Mouse (Mus musculus) midbrain, embryonic 12.5 days (tissue): ENCODE measurements around the gene Atp1a2. TPM values are rescaled to one million over a fixed set of nuclear protein-coding genes. Genes with fewer than 3 reads are reported as not detected.
A peak's percentile ranks its signal among the peaks of the same experiment; 100 is the strongest.

Experiments
- ATAC-seq: fragments of 200-750 bp; cut with Nextera tagmentation; 2 replicates; pipeline ENCODE4 v1.8.0; 2017; ENCODE audit warnings: low read depth, moderate TSS enrichment, moderate library complexity; ENCODE audit not compliant: low FRiP score
- H3K27ac ChIP-seq: fragments of 300-500 bp; sonication (generic); replicated peaks from 2 replicates; pipeline ENCODE4 v1.5.1; 2016; ENCODE audit warnings: mild to moderate bottlenecking
- H3K27me3 ChIP-seq: fragments of 300-500 bp; sonication (generic); 2 replicates; pipeline ENCODE4 v1.6.1; 2016; ENCODE audit warnings: mild to moderate bottlenecking
- H3K36me3 ChIP-seq: fragments of 300-500 bp; sonication (generic); 2 replicates; pipeline ENCODE4 v1.6.1; 2016
- H3K4me1 ChIP-seq: fragments of 300-500 bp; sonication (generic); 2 replicates; pipeline ENCODE4 v1.6.1; 2016
- H3K4me2 ChIP-seq: fragments of 300-500 bp; sonication (generic); replicated peaks from 2 replicates; pipeline ENCODE4 v1.6.1; 2016; ENCODE audit warnings: mild to moderate bottlenecking, moderate library complexity
- H3K4me3 ChIP-seq: fragments of 300-500 bp; sonication (generic); 2 replicates; pipeline ENCODE4 v1.5.1; 2016; ENCODE audit warnings: mild to moderate bottlenecking
- H3K9ac ChIP-seq: fragments of 300-500 bp; sonication (generic); replicated peaks from 2 replicates; pipeline ENCODE4 v1.6.1; 2016; ENCODE audit warnings: mild to moderate bottlenecking, moderate library complexity
- H3K9me3 ChIP-seq: fragments of 300-500 bp; sonication (generic); 2 replicates; pipeline ENCODE4 v1.6.1; 2016; ENCODE audit warnings: mild to moderate bottlenecking
- WGBS: fragments of 180-500 bp; shearing (Covaris S2); methylation state at CpG from one replicate; pipeline ENCODE4 v1.1.7; 2016; 5-methylcytosine and 5-hydroxymethylcytosine counted together
- polyA plus RNA-seq: library from polyadenylated mRNA; unstranded; fragments of >200 nt; fragmentation: Nextera tagmentation; extraction: Ambion mirVana; gene quantifications from 2 replicates; pipeline ENCODE4 v1.2.1, GENCODE M21; 2016

Gene Atp1a2
- polyA plus RNA-seq, 1 experiment from 2014 or later: 13.2 TPM

DNA sequence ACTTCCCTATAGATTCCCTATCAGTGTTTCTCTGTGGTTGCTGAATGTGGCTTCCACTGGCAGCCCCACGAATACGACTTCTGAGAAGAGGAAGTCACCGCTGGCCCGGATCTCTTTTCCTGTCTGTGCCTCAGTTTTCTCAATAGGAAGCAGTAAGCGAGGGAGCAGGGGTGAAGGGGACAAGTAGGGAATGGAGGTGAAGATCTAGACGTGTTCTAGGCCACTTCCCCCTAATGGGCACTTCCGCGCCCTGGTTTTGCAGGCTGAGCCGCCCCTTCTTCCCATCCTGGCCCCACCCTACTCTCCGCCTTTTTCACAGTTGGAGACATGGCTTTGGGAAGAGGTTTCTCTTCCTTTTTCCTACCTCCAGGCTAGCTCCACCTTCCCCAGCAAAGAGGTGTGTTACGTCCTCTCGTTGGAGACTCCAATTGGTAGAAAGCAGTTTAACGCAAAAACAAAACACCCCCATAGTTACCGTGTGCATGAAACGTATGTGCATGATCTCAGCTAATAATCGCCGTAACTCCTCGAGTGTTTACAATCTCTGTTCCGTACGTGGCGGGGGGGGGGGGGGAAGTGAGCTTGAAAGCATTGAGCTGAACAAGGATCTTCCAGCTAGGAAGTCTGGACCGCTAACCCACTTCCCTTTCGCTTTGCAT, 13.5 kb upstream of the Atp1a2 start:
- no peaks in the 10 kb centered on the region for H3K9me3 ChIP-seq
- H3K4me1 ChIP-seq: peaks cover 71% of the 10 kb centered on the region
- ATAC-seq: no peak
- H3K27me3 ChIP-seq: peaks cover 7% of the 10 kb centered on the region
- 7% methylated on average over 23 of the region's 23 CpGs for WGBS
- peak overlapping the region; percentile 72 for H3K4me3 ChIP-seq
- peak overlapping the region; percentile 80; the same call in 1 of the 2 replicates for H3K9ac ChIP-seq
- H3K4me2 ChIP-seq: peak overlapping the region; percentile 73
- peak overlapping the region; percentile 52 for H3K27ac ChIP-seq
- H3K36me3 ChIP-seq: no peaks in the 10 kb centered on the region

- Histone ChIP-seq H3K4me1 (peaks cover 57% of the 10 kb centered on the region), H3K27me3 (peaks cover 7% of the 10 kb centered on the region), H3K27ac (peak overlapping the region; percentile 52), H3K36me3 (no peaks in the 10 kb centered on the region), H3K9ac (peak overlapping the region; percentile 2; the same call in 1 of the 2 replicates), H3K4me3 (peak overlapping the region; percentile 29), H3K4me2 (peak overlapping the region; percentile 57), H3K9me3 (no peaks in the 10 kb centered on the region)
- peak; percentile 62 for ATAC-seq
- 2% methylated on average over 14 of the region's 14 CpGs for WGBS
These were observed 12.0 kb upstream of the Atp1a2 start for GRCm38 (mm10) chr1:172309699-172310398.

DNA sequence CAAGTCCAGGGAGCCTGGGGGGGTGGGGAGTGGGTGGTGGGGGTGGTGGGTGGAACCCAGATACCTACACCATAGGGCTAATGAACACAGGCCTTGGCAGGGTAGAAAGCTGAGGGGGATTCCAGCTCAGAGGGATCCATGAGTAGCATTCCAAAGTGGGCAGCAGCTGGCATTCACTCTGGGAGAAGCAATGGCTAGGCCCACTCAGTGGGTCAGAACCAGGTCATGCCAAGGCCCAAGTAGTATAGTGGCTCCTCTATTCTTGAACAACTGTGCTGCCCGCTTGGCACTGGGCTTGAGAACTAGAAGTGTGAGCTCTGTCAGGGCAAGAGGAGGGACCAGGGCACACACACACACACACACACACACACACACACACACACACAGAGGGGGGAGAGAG, 10.5 kb upstream of the Atp1a2 start:
- Histone ChIP-seq H3K9ac (peak overlapping the region; percentile 31; the same call in 1 of the 2 replicates), H3K27me3 (peaks cover 7% of the 10 kb centered on the region), H3K4me2 (no peak overlapping the region), H3K36me3 (no peaks in the 10 kb centered on the region), H3K4me1 (peaks cover 42% of the 10 kb centered on the region), H3K27ac (no peak overlapping the region), H3K9me3 (no peaks in the 10 kb centered on the region), H3K4me3 (no peak overlapping the region)
- WGBS: 100% methylated on average over 1 of the region's 1 CpGs
- ATAC-seq: no peak

- WGBS: 64% methylated on average over 10 of the region's 10 CpGs
- H3K27ac ChIP-seq: 0 out of 2 replicates have a peak overlapping the region, but pooled peaks have one; percentile 15
- H3K4me2 ChIP-seq: no peak overlapping the region
- no peak for ATAC-seq
- no peaks in the 10 kb centered on the region for H3K9me3 ChIP-seq
- H3K36me3 ChIP-seq: no peaks in the 10 kb centered on the region
- H3K4me3 ChIP-seq: no peak overlapping the region
- peak overlapping the region; percentile 31; the same call in 1 of the 2 replicates for H3K9ac ChIP-seq
- H3K27me3 ChIP-seq: peaks cover 7% of the 10 kb centered on the region
- peaks cover 42% of the 10 kb centered on the region for H3K4me1 ChIP-seq
These were observed 10.1 kb upstream of the Atp1a2 start for GRCm38 (mm10) chr1:172307936-172308335.

DNA sequence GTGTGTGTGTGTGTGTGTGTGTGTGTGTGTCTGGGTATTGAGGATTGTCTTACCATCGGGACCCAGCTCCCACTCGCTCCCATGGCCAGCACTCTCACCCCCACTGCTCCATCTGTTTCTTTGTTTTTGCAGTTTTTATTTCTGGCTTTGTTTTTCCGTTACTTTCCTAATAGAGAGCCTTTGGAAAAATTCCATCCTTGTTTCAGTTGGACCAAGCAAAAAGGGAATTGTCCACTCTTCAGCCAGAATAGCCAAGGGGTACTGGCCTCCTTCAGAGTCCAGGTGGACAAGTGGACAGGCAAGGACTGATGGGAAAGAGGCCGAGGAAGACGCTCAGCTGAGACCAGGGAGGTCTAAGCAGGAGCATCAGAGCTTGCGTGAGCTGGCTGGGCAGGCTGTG, 9.0 kb upstream of the Atp1a2 start:
- ATAC-seq: no peak
- H3K9ac ChIP-seq: no peak overlapping the region
- H3K27ac ChIP-seq: no peak overlapping the region
- peaks cover 7% of the 10 kb centered on the region for H3K27me3 ChIP-seq
- no peak overlapping the region for H3K4me3 ChIP-seq
- H3K4me1 ChIP-seq: peaks cover 44% of the 10 kb centered on the region
- no peak overlapping the region for H3K4me2 ChIP-seq
- no peaks in the 10 kb centered on the region for H3K9me3 ChIP-seq
- no peaks in the 10 kb centered on the region for H3K36me3 ChIP-seq
- WGBS: 76% methylated on average over 6 of the region's 6 CpGs

DNA sequence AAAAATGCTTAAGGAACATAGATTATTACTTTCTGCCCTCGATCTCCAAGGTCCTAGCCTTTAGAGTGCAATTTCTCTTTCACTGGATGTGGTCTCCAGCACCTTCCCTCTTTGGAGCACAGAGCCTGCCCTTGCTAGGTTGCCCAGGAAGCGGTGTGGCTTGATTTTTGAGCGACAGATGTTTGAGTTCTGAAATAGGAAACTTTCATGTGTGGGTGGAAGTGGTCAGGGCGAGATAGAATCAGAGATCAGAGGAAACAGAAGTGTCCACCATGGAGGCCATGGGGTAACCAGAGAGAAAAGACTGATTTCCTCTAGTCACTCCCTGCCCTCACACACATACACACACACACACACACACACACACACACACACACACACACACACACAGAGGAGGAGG, 8.3 kb upstream of the Atp1a2 start:
- Histone ChIP-seq H3K9me3 (no peaks in the 10 kb centered on the region), H3K4me2 (no peak overlapping the region), H3K4me1 (peaks cover 44% of the 10 kb centered on the region), H3K9ac (no peak overlapping the region), H3K4me3 (no peak overlapping the region), H3K27ac (no peak overlapping the region), H3K27me3 (peaks cover 8% of the 10 kb centered on the region), H3K36me3 (no peaks in the 10 kb centered on the region)
- WGBS: 88% methylated on average over 4 of the region's 4 CpGs
- no peak for ATAC-seq

GRCm38 (mm10) chr1:172305635-172306034, 7.8 kb upstream of the Atp1a2 start:
- Histone ChIP-seq H3K4me1 (peaks cover 44% of the 10 kb centered on the region), H3K9ac (no peak overlapping the region), H3K9me3 (no peaks in the 10 kb centered on the region), H3K36me3 (no peaks in the 10 kb centered on the region), H3K4me3 (no peak overlapping the region), H3K27ac (no peak overlapping the region), H3K4me2 (no peak overlapping the region), H3K27me3 (0 out of 2 replicates have a peak, but pooled peaks cover 10% of the 10 kb centered on the region)
- ATAC-seq: no peak
- 72% methylated on average over 3 of the region's 3 CpGs for WGBS

DNA sequence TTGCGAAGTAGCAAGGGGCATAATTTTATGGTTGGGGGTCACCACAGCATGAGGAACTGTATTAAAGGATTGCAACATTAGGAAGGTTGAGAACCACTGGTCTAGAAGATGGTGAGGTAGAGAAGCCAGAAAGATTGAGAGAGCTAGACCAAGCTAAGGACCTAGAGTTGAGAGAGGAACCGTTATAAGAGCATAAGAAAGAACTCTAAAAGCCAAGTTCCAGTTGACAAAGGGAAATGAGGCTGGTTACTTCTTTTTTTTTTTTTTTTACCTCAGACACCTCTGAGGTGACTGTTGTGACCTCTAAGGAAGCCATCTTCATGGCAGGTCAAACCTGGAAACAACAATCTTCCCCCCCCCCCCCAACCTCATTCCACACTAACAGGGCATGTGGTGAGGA, 7.3 kb upstream of the Atp1a2 start:
- Histone ChIP-seq H3K4me1 (peaks cover 41% of the 10 kb centered on the region), H3K36me3 (no peaks in the 10 kb centered on the region), H3K9me3 (no peaks in the 10 kb centered on the region), H3K27me3 (0 out of 2 replicates have a peak, but pooled peaks cover 15% of the 10 kb centered on the region), H3K4me2 (no peak overlapping the region), H3K27ac (no peak overlapping the region), H3K9ac (no peak overlapping the region), H3K4me3 (no peak overlapping the region)
- ATAC-seq: no peak
- 95% methylated on average over 2 of the region's 2 CpGs for WGBS

DNA sequence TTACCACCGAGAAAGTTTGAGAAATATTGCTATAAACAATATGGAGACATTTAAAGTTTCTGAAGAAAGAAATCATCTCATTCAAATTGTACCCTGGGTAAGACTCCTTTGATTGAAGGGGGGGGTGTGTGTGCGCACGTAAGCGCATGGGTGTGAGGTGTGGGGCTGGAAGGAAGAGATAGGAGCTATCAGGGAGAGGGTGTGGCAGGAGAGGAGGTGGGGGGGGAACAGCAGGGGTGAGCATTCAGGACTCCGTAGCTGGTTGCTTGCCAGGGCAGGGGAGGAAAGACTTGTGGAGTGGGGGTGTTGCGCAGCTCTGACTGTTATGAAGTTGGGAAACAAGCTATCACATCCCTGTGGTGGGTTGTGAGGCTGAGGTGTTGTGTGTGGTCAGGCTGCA, 6.6 kb upstream of the Atp1a2 start:
- H3K27me3 ChIP-seq: peaks cover 22% of the 10 kb centered on the region; the same call in 1 of the 2 replicates
- no peak overlapping the region for H3K27ac ChIP-seq
- peaks cover 35% of the 10 kb centered on the region for H3K4me1 ChIP-seq
- H3K9me3 ChIP-seq: no peaks in the 10 kb centered on the region
- WGBS: 73% methylated on average over 6 of the region's 6 CpGs
- H3K9ac ChIP-seq: no peak overlapping the region
- no peak overlapping the region for H3K4me3 ChIP-seq
- ATAC-seq: no peak
- H3K36me3 ChIP-seq: no peaks in the 10 kb centered on the region
- no peak overlapping the region for H3K4me2 ChIP-seq

DNA sequence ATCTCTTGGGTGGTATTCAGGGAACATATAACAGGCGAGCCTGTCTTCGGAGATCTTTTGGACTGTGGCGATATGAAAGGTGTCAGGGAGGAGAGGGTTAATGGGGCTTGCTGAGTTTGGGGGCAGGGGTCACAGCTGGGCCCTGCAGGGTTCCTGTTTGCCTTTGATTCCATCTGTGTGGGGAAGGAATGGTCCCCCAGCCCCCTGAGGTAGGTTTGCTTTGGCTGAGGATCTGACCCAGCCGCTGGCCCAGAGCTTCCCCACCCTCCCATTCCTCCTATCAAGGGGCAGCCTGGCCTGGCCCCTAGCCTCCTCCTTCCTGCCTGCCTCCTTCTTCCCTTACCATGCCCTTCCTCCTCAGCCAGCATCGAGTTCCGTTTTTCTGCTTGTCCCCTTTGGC, 5.0 kb upstream of the Atp1a2 start:
- 5% methylated on average over 6 of the region's 6 CpGs for WGBS
- peaks cover 26% of the 10 kb centered on the region; the same call in 1 of the 2 replicates for H3K27me3 ChIP-seq
- no peak overlapping the region for H3K9ac ChIP-seq
- H3K27ac ChIP-seq: no peak overlapping the region
- H3K4me3 ChIP-seq: no peak overlapping the region
- H3K36me3 ChIP-seq: no peaks in the 10 kb centered on the region
- peaks cover 30% of the 10 kb centered on the region for H3K4me1 ChIP-seq
- no peaks in the 10 kb centered on the region for H3K9me3 ChIP-seq
- ATAC-seq: no peak
- H3K4me2 ChIP-seq: peak overlapping the region; percentile 7; the same call in 1 of the 2 replicates

DNA sequence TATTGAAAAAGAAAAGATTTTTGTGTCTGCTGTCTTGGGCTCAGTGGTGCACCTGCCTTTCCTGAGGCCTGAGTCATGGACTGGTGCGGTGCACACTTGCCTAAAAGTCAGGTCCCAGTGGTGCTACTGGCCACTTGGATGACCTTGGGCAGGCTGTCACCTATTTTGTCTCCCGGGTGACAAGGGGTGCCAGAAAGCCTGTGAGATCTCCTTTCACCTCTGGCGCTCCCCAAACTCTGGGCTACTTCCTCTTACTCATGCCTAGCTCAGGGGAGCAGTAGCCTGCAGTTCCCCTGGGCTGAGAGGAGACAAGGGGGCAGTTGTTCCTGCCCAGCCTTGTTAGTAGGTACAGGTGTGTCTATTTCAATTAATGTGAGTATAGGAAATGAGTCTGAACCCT, 4.4 kb upstream of the Atp1a2 start:
- H3K27ac ChIP-seq: no peak overlapping the region
- H3K36me3 ChIP-seq: no peaks in the 10 kb centered on the region
- H3K27me3 ChIP-seq: peaks cover 27% of the 10 kb centered on the region; the same call in 1 of the 2 replicates
- H3K9ac ChIP-seq: no peak overlapping the region
- H3K9me3 ChIP-seq: no peaks in the 10 kb centered on the region
- peaks cover 32% of the 10 kb centered on the region for H3K4me1 ChIP-seq
- H3K4me2 ChIP-seq: no peak overlapping the region
- no peak overlapping the region for H3K4me3 ChIP-seq
- 44% methylated on average over 3 of the region's 3 CpGs for WGBS
- no peak for ATAC-seq

DNA sequence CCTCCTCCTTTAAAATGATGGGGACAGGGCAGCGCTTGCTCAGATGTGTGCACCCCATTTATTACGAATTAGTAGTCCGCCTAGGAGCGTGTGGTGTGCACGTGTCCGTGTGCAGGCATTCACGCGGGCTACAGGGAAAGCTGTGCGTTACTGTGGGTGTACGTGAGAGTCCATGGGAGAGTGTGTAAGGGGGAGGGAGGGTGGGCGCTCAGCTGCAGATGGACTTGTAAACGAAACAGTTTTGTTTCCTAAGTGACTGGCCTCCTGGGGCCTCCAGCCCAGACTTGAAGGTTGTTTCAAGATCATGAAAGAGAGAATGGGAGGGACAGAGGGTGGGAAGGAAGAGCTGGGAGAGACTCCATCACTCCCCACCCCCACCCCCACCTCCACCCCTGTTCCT, 3.3 kb upstream of the Atp1a2 start:
- Histone ChIP-seq H3K9me3 (no peaks in the 10 kb centered on the region), H3K4me1 (peaks cover 39% of the 10 kb centered on the region), H3K4me3 (no peak overlapping the region), H3K9ac (no peak overlapping the region), H3K27me3 (peaks cover 38% of the 10 kb centered on the region), H3K4me2 (no peak overlapping the region), H3K27ac (no peak overlapping the region), H3K36me3 (no peaks in the 10 kb centered on the region)
- 44% methylated on average over 12 of the region's 12 CpGs for WGBS
- peak; percentile 38 for ATAC-seq
